Mouse (Mus musculus) spleen, postnatal 10 days (tissue): ENCODE results near the gene Tubb2b.
"Not testable (repeated sequence)": the region's sequence is repeated elsewhere in the genome, so short reads cannot be mapped to it uniquely, and the experiment has no call there.

Experiments used
- DNase-seq, 2 experiments: peaks; one replicate each; pipeline ENCODE4 v3.0.0; 2021 to 2022; ENCODE audit warnings: low spot score in 2 of 2

Tubb2b gene

DNA sequence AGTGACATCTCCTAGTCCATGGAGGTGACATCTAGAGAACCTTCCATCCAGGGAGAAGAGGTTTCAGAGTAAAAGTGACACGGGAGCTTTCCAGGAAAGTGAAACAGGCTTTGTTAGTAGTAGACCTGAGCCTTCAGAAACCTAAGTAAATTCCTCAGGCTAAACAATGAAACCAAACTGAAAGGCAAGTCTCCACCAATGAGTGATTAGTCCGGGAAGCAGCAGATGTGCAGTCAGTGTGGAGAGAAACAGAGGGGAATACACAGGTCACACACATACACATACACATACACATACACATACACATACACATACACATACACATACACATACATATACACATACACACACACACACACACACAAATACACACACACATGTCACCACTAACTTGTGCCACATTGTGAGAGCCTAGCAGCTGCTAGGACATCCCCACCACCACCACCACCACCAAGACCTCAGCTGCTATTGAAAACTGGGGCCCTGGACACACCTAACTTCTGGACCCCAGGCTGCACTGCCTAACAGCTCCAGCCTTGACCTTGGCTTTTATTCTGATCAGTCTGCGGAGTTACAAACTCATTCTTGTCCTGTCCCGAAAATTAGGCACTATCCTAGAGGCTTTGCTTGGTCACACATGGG is 21.1 kb downstream of the Tubb2b start:
- no peak for DNase-seq

DNA sequence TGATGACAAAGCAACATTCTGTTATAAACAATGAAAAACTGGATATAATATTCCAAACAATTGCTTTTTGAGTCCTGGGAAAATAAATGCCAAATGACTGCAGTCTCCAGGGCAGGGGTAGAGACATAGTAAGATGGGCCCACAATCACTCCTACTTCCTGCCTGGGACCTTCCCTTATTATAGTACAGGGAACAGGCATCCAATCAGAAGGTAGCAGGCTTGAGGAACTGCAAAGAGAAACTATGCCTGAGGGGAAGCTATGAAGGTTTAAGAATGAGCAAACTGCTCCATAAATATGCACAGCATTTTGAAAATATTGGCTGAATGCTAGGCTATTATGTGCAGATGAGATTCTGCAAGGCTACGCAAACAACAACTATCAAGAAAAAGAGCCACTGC is 23.3 kb downstream of the Tubb2b start:
- DNase-seq = no peak

DNA sequence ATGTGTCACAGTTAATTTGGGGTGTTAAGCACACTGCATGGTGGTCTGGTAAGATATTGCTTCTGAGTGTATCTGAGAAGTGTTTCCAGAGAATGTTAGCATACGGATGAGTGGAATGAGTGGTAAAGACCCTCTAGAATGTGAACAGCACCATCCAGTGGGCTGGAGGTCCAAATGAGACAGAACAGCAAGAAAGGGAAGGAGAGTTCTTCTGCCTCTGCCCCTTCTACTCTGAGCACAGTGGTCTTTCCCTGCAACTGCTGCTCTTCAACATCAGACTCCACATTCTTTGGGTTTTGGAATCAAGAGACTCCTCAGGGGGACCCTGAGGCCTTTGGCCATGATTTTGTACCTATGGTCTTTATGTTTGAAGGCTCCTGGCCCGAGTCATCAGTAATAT is 24.0 kb downstream of the Tubb2b start:
- no peak for DNase-seq

DNA sequence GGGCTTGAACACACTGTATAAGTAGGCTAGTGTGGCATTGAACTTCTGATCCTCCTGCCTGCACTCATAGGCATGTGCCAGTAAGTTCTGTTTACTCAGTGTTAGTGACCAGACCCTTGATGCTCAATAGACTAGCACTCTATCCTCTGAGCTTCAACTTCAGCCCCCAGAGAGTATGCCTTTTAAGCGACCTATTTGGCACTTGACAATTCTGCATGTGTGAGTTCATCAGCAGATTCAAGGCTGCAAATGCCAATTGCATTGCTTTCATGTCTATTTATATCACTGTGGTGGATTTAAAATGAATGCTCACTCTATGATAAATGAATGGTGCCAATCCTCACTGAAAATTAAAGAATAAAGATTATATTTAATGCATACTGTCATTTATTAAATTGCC is 24.9 kb downstream of the Tubb2b start:
- no peak for DNase-seq

DNA sequence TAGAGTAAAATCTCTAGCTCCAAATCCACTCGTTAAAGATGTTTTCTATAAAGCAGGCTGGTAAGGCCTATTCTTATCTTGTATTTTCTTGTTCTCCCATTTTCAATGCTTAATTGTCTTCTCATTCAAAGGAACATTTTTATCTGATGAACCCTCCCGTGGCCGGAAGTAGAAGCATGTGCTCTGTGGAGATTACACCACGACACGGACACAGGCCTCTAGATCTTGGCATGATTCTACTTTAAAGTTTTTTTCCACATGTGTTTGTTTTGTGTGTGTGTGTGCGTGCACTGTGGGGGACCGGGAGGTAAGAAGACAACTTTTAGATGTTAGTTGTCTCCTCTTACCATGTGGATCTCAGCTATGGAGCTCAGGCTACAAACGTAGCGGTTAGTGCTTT is 28.4 kb downstream of the Tubb2b start:
- no peak for DNase-seq

DNA sequence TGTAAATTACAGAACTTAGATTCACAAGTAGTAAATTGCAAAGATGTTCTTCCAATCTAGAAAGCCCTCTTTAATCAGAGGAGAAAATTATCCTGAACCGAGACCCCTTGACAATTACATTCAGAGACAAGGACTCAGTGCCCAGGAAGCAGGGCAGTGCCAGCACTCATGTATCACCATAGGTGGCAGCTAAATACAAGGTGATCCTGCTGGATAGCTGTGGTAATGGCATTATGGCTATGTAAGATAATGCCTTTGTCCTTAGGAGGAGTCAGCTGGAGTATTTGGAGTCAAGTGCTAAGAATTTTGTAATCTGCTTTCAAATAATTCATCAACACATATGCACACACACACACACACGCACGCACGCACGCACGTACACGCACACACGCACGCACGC is 29.0 kb downstream of the Tubb2b start:
- DNase-seq = no peak

DNA sequence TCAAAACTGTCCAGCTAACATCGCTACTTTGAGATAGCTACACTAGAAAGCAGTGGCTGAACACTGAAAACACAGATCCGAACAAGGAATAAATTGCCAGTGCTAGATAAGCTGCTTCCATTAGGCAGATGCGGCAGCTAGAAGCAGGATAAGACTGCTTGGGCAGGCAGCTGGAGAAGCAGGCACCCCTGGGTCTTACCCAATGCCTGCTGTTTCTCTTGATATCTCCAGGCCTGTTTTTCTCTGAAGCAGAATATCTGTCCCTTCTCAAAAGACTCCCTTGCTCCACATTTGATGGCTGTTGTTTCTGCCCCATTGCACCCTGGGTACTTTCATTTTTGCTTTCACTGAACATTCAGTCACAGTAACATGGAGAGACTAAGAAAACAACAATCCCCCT is 29.5 kb downstream of the Tubb2b start:
- DNase-seq = peak; percentile 25 to 44

DNA sequence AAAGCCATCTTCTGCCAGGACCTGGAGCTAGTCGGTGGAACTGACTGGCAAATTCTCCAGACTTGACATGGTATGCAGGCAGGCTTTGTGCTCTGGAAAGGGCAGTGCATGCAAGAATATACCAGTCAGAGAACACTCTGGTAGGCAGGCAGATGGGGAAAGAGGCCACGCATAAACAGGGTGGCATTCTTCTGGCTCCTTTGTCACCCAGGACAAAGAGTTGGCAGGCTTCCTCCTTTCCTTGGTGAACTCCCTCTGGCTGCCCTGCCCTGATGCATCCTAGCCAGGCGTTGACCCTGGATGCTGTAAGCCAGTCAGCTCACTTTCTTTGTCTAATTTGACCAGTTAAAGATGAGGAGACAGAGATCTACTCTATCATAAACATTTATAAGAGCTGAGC is 33.2 kb downstream of the Tubb2b start:
- DNase-seq = no peak

DNA sequence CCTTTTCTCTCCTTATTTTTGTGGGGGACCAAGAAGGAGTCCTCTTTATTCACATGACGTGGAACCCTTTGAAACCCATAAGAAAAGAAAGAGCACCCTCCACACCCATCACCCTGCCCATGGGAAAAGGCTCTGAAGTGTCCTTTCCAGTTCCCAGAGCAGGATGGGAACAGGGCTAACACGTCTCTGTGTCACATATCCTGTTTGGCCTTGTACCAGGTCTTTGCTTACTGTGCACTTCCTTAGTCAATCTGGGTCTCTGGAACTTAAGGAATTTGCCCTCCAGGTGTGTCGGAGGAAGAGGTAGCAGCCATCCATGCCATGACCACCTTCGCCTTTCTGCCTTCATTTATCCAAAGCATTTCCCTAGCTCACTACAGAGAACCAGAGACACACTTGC is 33.8 kb downstream of the Tubb2b start:
- no peak for DNase-seq

DNA sequence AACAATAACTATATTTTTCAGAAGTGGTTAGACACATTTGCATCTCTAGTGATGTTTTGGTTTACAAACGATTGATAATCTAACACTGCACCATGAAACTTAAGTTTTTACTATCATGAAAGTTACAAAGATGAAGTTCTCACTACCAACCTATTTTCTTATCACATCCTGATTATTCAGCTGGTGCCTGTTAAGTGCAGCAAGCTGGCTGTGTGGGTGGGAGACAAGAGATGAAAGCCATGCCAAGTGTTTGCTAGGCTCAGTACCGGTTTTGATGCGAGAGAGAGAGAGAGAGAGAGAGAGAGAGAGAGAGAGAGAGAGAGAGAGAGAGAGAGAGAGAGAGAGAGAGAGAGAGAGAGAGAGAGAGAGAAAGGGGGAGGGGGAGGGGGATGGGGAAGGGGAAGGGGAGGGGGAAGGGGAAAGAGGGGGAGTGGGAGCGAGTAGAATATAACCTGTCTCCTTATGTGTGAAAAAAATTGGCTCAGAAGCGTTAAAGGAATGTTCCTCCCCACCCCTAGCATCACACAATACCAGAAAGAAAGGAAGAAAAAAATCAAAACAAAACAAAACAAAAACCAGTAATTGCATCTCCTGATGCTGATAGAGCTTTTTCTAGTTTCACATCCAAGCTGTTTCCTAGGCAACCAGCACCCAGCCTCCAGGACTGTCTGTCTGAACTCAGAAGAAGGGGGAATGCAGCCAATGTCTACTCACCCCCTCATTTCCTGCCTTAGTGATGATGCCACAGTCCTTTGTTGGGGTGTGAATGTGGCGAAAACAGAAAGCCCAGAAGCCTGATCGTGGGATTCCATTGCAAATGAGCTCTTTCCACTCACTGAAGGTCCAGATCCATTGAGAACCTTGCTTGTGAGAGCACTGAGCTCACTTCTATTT is 34.5 kb downstream of the Tubb2b start:
- DNase-seq = no peak

DNA sequence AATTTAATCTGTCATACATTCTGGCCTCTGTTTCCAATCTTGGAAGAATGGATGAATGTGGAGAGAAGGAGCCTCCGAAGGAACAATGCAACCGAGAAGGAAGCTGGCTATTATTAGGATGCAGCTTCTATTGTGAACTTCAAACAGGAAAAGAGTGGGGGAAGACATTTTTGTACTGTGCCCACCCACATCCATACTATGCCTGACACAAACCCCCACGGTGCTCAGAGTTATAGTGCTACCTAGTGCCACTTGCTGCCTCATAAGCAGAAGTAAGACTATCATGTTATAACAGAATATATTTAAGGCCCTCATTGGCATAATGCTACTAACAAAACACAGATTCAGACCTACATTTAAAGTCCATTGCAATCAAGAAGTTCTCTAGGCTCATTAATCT is 40.9 kb downstream of the Tubb2b start:
- no peak for DNase-seq

DNA sequence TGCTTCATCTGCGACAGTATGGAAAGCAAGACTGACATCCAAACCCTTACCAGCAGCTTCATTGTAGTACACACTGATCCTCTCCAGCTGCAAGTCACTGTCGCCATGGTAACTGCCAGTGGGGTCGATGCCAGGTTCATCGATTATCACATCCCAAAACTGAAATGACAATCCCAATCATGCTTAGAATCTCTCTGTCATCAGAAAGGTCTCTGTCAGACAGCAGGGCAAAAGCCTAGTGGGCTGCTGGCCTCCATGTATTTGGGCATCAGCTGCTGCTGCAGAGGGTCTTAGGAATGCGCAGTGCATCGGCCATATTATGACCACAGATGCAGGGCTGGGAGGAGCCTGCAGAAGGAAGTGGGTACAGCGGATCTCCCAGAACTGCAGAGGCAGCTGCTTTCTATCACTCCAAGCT is 41.4 kb downstream of the Tubb2b start:
- DNase-seq = no peak

DNA sequence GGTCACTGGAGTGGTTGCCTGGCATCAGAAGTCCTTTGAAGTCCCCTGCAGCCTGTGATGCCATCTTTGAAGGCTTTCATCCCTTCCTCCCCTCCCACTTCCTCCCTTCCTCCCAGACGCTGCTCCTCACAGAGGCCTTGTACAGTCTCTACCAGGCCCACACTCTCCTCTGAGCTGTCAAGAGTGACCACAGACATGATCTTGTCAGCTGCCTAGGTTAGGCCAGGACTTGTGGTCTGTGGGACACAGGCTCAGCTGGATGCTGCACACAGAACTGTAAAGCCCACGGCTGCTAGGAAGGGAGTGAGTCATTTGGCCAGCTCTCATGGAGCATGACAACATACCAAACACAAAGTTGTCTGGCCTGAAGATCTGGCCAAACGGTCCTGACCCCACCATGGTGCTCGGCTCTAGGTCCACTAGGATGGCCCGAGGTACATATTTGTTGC is 42.0 kb downstream of the Tubb2b start:
- DNase-seq = not testable (repeated sequence)

DNA sequence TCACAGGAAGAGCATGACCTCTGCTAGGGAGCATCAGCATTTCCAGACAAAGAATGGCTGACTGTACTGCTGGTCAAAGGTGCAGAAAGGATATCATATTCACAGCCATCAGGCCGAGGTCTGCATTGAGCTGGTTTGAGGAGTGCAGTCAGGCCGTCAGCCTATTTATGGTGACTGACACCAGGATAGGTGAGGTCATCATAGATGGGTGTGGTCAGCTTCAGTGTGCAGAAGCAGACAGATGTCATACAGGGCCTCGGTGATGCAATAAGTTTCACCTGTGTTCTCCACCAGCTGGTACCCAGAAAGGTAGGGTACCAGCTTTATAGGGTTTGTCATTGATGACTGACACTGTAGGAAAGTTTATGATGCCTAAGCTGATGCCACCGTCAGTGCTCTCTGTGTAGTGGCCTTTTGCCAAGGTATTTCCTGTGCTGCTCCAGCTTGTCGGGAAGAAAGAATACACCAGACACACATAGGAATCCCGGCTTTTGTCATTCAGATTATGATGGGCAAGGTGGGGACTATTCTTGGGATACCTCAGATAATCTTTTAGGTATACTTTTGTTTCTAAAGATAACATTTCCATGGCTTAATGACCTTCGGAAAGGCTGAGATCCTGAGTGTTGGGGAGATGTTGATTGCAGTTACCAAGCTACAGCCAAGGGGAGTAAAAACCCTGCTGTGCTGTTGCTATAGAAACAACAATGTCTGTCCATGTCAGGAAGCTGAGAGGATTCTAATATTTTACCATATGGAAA is 43.0 kb downstream of the Tubb2b start:
- DNase-seq = no peak

DNA sequence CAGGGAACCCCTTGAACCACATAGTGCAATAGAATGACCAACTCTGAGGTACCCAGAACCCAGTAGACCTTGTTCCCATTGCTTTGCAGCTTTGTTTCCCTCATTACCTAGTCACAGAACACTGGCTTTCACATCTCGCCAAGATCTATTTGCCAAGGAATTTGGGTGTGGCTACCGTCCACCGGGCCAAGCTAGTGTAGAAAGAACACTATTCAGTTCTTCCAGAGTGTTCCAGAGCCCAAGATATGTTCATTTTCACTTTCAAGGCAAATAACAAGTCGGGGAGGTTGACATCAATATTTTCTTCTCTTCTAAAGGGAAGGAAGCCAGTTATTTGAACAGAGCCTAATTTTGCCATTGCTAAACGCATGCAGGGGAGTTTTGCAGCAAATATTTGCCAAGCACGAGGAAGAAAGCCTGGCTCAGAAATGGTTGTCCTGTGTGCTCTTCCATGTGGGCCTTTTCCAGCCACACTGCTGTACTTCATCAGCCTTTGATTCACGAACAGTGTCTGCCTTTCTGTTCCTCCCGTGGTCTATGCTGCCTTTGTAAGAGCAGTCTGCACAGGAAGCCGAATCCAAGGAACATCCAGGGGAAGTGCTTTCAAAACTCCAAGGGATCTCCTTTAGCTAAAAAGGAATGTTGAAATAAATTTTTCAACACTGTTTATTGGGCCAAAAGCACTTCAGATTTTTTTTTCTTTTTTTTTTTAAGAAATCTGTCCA is 46.1 kb downstream of the Tubb2b start:
- no peak for DNase-seq

DNA sequence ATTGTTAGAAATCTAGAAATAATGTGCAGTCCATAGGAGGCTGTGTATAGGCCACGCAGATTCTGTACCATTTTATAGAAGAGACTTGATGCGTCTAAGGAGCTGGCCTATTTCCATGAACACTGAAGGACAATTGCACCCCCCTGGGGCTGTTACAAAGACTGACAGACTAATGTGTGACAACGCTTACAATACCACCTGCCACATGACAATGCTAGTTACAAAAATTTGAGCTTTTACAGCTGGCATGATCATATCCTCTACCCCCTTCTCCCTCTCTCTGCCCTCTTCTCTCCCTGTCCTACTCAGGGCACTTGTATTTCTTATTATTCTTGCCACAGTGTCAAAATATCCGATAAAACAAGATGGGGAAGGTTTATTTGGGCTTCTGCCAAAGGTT is 48.3 kb downstream of the Tubb2b start:
- no peak for DNase-seq

DNA sequence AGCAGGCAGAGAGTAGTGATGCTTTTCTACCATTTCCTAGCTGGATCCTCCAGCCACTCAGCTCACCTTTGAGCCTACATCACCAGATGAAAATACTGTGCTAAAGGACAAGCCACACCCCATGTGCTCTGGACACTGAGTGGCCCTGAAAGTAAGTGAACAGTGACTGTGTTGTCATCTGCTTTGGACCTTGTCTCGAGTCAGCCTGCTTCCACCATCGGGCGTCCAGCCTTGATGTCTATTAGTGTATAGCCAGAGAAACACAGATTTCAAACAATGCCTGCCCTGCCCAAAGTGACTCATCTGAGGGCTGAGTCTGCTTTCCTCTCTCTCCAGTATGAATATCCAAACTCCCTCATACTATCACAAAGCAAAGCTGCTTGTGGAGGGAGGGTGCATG is 50.5 kb downstream of the Tubb2b start:
- no peak for DNase-seq

DNA sequence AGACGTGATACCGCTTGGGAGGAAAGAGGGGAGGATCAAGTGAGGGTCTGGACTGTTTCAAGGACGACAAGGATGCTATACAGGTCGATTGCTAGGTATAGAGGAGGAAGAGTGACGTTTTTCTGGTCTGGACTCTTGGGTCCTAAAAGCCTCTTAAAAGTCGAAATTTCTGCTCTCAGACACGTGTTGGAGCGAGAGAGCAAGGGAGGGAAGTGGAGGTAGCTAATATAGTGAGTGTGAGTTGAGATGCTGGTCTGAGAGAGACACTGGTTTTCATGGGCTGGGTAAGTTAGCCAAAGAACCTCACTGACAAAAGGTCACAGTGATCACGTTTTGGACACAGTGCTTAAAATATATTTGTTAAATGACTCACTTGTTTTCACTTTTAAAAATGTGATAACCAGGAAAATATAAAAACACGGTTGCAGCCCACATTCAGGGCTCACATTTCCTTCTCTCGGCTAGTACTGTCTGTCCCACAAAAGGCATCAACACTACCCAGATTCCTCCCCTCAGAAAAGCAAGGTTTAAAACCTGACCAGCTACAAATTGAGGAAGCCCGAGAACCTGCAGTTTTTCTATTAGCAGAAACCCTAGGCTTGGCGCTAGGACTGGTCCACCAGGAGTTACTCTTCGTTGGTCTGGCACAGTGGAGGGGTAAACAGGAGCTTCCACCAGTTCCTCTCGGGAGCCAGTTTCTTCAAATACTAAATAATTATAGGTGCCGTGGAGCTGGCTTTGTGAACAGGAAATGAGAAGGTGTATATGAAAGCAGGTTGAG is 51.6 kb downstream of the Tubb2b start:
- DNase-seq = no peak

DNA sequence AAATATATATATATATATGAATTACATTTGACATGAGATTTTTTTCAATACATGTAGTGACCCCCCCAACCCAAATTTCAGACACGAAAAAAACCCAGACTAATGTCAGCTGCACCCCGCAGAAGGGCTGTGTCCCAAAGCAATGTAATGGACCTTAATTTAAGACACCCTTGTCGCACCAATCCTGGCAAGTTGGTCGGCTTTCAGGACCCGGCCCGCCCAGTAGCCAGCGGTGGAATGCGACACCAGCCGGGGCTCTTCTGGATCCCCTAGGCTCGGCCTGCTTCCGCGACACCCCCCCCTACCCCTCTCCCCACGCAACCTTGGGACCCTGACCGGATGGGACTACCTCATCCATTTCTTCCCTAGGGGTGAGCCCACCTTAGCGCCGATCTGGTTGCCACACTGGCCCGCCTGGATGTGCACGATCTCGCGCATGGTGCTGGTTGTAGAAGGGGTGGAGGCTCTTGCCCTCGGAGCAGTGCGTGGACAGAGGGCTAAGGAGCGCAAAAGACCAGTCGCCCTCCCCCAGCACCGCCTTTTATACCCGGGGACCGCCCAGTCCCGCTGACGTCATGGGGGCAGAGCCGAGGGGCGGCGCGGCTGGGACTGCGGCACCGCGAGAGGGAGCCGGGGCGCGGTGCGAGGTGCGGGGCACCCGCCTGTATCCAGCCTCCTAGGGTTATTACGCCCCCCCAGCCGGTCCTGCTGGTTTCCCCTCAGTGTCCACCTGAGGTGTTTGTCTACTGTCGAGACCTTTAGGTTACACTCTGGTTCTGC is 52.6 kb downstream of the Tubb2b start, which contains the start of gene Tubb2a:
TSS of gene Tubb2a (minus strand) at position 516 of the 780 bp plus-strand sequence.
- DNase-seq = peak; percentile 91 to 94
